Mouse (Mus musculus): ENCODE results near the gene Inpp4b.
"Not testable (repeated sequence)": the region's sequence is repeated elsewhere in the genome, so short reads cannot be mapped to it uniquely, and the experiment has no call there.

Gene Inpp4b

DNA sequence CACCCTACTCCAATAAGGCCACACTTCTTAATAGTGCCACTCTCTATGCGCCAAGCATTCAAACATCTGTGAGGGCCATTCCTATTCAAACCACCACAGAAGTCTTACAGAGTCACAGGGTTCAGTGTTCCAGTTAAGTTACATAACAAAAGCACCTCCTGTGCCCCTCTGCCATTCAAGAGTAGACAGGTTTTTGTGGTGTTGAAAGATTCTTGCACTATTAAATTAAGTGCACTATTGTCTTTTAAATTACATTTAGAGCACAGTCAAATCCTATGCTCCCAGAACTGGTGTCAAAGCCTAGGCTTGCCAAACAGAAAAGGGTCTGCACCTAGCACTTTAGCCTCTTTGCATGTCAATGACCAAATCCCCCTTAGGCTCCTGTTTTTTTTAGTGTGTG is 550.9 kb downstream of the Inpp4b start:
- DNase-seq (ENCODE audit: extremely low read depth, low read depth) = no peak

DNA sequence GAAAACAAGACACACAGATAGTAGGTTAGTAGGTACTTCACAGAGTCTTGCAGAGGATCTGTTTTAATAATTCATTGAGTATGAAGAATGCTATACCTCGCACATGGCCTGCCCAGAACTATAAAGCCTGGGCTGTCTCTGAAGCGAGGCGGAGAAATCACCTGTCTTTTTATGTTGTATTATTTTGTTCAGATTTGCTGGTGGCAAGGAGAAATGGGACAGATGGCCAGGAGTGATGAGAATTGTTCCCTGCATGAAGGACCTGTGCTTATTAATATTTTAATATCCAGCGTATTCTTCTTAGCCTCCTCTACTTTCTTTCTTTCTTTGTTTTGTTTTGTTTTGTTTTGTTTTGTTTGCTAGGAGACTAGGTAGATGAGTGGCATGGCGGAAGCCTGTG is 604.5 kb downstream of the Inpp4b start:
- no peak for DNase-seq (ENCODE audit: extremely low read depth, low read depth)

DNA sequence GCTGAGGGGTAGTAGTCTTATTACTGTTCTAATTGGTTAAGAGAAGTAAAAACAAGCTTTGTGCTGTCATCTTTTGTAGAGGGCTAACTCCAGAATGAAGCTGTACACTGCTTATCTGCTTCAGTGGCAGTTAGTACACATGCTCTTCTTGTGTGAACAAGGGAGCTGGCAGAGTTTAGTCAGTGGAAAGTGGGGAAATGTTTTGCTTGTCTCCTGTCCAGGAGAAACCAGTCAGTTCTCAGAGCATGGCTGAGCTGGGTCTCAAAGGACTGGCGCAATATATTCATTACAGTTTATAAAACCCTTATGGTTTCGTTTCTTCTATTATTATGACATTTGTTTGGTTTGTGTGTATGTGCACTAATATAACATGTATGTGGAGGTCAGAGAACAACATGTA is 610.7 kb downstream of the Inpp4b start:
- no peak for DNase-seq (ENCODE audit: extremely low read depth, low read depth)

DNA sequence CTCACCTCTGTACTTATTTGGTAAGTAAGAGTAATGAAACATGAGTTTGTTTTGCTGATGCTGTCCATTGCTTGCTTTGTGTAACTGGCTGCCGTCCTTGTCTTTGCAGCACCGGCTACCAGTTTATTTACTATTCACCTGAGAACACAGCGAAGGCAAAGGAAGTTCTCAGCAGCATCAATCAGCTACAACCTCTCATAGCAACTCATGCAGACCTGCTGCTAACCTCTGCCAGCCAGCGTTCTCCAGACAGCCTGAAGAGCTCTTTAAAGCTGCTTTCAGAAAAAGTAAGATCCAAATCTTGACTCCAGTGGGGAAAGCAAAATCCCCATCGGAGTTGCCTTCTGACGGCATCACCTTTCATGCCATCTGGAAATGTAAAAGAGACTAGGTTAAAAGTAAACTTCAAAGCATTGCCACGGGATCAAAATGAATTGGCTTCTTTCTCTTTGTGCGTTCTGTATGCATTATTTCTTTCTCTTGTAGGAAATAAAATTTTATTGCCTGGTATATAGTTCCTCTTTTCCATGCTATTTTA is 642.8 kb downstream of the Inpp4b start:
- DNase-seq (ENCODE audit: extremely low read depth, low read depth) = no peak

DNA sequence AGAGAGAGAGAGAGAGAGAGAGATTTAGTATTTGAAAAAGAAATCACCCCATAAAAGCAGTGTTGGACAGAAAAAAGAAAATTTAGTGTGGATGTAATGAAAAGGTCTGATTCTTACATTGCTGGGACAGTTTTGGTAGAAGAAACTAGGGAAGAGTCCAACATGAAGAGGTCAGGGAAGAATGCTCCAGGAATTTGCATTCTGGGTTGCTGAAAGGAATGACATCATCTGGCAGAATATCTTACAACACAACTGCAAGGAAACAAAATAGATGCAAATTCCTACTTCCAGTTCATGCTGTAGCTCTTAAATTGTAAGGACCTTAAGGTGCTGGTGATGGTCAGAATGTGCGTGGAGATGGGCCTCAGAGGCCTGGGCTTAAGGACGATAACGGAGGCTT is 650.6 kb downstream of the Inpp4b start:
- no peak for DNase-seq (ENCODE audit: extremely low read depth, low read depth)

DNA sequence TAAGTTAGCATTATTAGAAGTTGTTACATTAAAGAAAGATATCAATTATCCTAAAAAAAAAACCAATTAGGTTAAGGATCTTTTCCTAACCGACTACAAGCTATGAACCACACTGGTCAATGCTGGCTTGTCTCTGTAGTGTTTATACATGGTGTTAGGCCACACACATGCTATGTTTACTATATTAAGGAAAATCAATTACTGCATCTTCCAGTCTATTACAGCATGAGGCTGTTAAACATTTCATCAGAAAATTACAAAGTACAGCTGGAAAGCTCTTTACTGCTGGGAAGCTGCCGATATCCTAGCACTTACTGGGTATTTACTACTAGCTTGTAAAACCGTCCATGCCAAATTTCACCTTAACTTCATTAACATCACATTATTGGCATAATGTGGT is 653.9 kb downstream of the Inpp4b start:
- DNase-seq (ENCODE audit: extremely low read depth, low read depth) = no peak

DNA sequence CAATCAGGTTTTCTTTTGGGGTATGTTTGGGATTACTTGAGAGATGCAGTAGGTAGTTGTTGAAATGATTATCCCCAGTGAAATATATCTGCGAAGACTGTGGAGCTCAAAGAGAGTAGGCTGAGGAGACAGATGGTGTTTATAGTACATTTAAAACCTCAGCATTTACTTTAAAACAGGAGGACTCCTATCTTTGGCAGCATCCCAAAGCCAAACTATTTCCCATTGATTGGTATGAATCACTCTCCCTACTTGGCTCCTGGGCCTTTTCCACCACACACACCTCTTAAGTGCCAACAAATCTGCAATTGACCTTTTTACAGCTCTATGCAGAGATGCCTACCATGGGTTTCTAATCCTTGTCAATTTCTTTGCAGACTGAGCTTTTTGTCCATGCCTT is 654.5 kb downstream of the Inpp4b start:
- DNase-seq (ENCODE audit: extremely low read depth, low read depth) = no peak

DNA sequence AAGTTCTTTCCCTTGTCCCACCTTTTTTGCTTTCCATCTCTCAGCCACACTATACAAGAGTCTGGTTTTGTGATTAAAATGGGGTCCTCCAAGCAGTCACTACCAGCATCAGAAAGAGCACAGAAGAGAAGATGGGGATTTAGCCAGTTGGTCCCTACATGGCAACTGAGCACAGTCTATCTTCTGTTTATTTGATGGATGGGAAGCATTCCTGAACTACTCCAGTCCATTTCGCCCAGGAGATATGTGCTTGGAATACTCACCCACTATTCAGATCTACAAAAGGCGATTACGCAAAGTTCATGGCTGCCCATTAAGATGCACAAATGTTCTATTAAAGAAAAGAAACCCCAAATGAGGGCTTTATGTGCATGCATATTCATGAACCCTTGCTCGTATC is 661.8 kb downstream of the Inpp4b start:
- DNase-seq (ENCODE audit: extremely low read depth, low read depth) = no peak

DNA sequence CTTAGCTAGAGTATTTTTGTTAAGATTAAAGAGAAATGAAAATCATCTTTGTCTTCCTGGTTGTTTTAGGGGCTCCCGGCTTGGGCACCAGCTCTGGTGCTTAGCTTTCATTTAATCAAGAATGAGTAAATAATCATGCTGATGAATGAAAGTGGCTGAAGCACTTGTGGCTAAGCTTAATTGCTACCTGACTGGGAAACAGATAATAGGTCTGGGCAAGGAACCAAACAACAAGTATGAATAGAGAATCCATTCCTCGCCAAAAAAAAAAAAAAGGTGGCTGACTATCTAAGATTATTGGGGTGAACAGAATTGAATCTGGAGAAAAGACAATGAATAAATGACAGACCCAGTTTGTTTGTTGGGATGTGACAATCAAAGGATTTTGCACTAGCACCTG is 663.1 kb downstream of the Inpp4b start:
- DNase-seq (ENCODE audit: extremely low read depth, low read depth) = no peak

DNA sequence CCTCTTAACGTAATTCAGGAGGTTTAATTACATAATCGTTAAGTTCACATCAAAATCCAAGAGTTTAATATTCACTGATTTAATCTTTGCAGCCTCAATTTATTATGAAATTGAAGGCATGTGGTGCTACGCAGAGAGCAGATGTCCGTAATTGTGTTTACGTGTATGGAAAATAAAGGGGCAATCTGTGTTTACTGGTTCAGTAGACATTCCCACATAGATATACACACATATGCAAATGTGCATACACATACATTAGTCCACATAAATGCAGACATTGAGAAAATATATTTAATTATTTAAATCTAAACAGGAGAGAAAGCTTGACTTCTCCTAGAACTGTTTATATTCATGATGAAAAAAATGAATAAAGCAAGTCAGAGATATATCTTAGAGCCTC is 675.4 kb downstream of the Inpp4b start:
- no peak for DNase-seq (ENCODE audit: extremely low read depth, low read depth)

DNA sequence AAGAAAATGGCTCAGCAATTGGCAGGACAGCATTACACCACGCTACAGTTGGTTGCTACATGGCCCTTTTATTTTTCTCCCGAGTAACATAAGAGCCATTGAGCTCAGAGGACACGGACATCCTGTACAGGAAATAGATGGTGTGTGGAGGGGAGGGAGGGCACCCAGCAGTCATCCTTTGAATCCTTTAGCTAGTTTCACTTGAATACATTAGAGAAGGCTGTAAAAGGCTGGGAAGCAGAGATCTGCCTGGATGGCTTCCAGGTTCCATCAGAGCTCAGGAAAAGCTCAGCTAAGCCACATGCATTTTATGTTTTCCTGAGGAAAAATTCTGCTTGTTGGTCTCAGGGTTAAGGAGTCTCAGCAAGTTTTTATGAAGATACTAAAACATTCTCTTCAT is 685.0 kb downstream of the Inpp4b start:
- DNase-seq (ENCODE audit: extremely low read depth, low read depth) = no peak

DNA sequence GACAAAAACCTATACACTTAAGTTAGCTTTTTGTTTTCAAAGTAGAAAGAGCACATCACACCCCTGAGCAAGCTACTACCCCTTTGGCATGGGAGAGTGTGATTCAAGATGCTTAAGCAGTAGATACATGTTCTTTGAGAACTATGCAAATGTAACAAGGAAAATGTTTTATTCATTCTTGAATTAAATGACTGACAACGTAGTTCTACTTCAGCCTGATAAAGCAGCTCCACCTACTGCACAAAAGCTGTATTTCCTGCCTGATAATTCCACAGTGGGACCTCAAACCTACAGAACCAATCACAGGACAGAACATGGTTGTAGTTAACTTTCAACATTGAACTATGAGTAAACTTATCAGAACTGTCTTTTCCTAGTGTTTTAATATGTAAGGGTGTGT is 686.5 kb downstream of the Inpp4b start:
- peak; percentile 31 for DNase-seq (ENCODE audit: extremely low read depth, low read depth)

DNA sequence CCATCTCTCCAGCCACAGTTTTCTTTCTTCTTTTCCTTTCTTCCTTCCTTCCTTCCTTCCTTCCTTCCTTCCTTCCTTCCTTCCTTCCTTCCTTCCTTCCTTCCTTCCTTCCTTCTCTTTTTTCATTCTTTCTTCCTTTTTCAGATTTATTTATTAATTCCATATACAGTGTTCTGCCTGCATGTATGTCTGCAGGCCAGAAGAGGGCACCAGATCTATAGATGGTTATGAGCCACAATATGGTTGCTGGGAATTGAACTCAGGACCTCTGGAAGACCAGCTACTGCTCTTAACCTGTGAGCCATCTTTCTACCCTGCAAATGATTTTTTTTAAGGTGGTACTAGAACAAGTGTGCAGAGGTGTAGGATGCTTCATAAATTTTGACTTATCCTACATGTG is 689.7 kb downstream of the Inpp4b start:
- DNase-seq (ENCODE audit: extremely low read depth, low read depth) = not testable (repeated sequence)

DNA sequence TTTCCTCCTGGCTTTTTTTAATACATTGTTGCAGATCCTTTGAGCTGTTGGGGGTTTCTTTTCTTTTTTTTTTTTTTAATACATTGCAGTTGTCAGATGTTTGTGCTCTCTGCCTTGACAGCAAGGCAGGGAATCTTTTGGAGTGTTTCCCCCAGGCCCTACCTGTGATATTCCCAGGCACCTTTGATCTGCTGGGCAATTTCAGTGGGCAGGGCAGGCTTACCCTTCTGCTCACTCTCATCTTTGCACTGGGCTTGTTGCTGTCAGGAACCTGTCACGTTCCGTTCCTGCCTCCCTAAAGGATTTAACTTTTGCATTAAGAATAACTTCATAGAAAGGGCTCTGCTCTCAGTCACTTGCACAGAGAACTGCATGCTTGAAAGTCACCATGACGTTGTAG is 711.7 kb downstream of the Inpp4b start:
- no peak for DNase-seq (ENCODE audit: extremely low read depth, low read depth)

DNA sequence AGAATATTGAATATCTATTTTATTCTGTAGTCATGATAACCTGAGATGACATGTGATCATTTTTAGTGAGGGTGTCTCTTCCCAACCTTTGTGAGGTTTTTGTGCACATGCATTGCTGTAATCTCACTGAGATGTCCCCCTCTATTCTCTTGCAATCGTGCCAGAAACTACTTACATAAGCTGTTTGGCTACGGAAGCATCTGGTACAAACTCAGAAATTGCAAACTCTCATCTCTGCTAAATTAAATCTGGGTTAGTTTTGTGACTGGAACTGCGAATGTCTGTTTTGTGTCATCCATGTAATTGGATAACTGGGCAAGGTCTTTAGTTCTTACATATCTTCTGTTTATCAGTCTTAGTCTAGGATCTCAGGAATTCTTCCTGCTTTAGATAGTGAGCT is 725.3 kb downstream of the Inpp4b start:
- no peak for DNase-seq (ENCODE audit: extremely low read depth, low read depth)

DNA sequence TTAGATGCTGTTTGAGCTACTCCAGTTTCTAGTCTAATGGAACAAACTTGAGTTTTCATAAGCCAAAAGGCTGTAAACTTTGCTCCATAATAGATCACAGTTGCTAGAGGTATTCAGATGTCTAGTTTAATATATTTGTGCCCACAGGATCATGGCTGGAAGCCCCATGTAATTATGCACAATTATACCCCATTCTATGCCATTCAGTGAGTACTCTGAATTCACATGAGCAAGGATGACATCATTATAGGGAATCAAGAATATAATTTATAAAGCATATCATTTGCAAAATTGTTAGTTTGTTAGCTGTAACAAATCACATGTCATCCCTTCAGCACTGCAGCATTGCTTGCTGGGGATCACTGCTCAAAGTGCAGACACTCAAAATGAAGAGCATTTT is 736.9 kb downstream of the Inpp4b start:
- no peak for DNase-seq (ENCODE audit: extremely low read depth, low read depth)

DNA sequence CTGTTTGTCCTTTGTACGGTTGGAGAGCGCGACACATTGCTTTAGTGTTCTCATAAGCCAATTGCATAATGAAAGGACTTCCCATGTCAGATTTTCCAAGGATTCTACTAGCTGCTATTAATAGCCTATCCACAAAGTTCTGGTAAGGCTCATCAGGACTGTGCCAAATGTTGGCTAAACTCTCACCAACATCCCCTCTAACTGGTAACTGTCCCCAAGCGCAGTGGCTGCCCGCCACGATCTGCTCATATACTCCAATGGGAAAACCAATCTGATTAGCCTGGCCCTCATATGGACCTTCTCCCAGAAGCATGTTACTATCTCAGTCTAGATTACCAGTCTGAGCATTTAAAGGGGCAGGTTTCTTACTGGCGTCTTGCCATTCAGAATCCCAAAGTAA is 744.3 kb downstream of the Inpp4b start:
- DNase-seq (ENCODE audit: extremely low read depth, low read depth) = not testable (repeated sequence)

DNA sequence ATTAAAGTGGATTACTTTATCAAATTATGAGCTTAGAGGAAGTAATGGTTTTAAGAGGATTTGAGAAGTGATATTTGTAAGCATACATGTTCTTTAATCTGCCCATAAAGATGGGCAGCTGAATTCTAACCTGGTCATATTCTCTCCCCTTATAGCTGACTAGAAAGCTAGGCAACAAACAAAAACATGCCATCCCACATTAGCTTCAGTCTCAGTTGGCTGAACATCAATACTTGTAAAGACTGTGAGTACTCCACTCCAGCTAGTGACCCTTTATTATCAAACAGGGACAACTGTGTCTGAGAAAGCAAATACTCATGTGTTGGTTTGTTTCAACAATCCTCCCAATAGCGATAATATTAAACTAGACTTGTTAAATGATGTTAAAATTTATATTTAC is 748.5 kb downstream of the Inpp4b start:
- no peak for DNase-seq (ENCODE audit: extremely low read depth, low read depth)

DNA sequence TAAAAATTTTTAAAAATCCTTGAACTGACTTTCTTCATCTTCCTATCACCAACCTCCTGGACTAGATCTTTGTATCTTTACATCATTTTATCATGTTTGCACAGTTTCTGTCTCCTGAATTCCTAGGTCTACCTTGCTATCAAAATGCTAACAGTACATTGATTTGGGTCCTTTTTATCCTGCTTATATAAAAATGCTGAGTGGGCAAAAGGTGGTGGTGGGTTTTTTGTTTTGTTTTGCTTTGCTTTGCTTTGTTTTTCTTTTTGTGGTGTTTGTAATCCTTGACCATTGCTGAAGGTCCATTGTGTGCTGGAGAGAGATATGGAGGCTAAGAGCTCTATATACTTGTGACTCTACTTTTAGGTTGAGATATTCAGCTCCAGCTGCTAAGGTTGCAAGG is 750.9 kb downstream of the Inpp4b start:
- no peak for DNase-seq (ENCODE audit: extremely low read depth, low read depth)

DNA sequence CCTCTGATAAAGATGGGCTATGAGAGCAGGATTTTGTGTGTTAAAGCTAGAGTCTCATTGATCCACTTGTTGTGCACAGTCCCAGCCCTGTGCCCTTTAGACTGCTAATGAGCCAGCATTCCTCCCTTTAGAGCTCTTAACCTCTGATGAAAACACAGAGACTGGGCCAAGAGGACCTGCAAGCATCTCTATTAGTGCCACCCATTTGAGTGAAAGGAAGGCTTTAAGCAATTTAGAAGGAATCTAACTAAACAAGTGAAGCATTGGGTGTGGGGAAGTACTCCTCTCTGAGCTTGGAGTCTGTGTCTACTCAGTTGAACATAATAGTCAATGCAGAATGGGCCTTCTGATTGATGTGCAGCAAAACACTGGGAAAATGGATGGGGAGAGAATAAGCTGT is 762.2 kb downstream of the Inpp4b start:
- DNase-seq (ENCODE audit: extremely low read depth, low read depth) = no peak

DNA sequence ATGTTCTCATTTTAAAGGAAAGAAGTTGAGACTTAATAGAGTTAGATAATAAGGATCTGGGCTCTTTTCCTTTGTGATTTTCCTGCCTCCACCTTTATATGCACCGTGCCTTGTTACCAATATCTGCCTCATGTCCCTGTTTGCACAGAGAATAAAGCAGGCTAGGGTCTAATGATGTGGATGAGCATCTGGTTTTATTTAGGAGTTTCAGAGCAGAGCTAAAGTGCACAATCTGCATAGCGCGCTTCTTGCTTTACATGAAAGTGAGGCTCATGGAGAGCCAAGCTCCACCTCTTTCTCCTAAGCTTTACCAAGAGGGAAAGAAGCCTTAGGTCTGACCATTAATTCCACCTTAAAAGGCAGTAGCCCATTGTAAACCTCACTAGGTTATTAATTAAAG is 763.8 kb downstream of the Inpp4b start:
- no peak for DNase-seq (ENCODE audit: extremely low read depth, low read depth)

DNA sequence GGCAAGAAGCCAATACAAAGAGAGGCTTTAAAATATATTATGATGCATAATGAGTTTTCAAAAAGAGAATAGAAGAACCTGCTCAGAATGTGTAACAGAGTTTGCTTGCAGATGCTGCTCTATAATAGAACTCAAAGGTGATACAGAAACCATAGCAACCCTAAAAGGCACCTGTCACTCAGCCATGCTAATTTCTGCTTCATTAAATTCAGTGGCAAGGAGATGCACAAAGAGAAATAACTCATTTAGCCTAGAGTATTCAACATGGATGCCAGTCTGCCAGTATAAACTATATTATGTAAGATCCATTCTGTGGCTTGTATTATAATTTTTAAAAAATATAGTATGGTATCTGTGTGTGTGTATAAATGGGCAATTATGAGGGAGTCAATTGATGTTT is 807.9 kb downstream of the Inpp4b start:
- no peak for DNase-seq (ENCODE audit: extremely low read depth, low read depth)

DNA sequence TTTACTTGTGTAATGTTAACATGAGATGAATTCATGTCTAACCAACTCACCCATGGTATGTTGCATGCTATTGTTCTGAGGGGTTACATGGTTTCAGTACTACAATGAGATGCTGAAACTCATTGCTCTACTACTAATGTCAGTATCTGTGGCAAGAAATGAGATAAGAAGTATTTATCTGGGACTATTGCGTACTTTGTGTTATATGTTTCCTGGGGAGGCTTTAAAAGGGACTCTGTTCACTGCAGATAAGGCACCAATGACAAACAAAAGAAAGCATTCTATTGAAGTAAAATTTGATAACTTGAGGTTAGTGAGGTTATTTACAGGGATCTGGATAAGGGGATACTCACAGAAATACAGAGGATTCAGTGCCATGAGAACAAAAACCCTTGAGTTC is 815.6 kb downstream of the Inpp4b start:
- peak; percentile 38 for DNase-seq (ENCODE audit: extremely low read depth, low read depth)
